Mouse (Mus musculus) kidney, adult 2 months (tissue): ENCODE measurements around the gene Galns. TPM values are rescaled to one million over a fixed set of nuclear protein-coding genes. Genes with fewer than 3 reads are reported as not detected.
A peak's percentile ranks its signal among the peaks of the same experiment; 100 is the strongest.
"Not testable (repeated sequence)": the region's sequence is repeated elsewhere in the genome, so short reads cannot be mapped to it uniquely, and the experiment has no call there.

Experiments
- DNase-seq: peaks from one replicate; pipeline ENCODE4 v3.0.0; 2021
- H3K27ac ChIP-seq: fragments of 200-500 bp; 2 replicates; pipeline ENCODE4 v1.5.1; 2012; ENCODE audit warnings: low read depth, low read length, control low read depth, inconsistent platforms; ENCODE audit not compliant: insufficient read depth
- H3K27me3 ChIP-seq: fragments of 200-500 bp; replicated peaks from 2 replicates; pipeline ENCODE4 v1.6.1; 2012; ENCODE audit warnings: mild to moderate bottlenecking, moderate library complexity, low read length, inconsistent platforms; ENCODE audit not compliant: control insufficient read depth, insufficient read depth
- H3K36me3 ChIP-seq: fragments of 200-500 bp; 2 replicates; pipeline ENCODE4 v1.6.1; 2012; ENCODE audit warnings: mild to moderate bottlenecking, moderate library complexity, low read length, inconsistent platforms; ENCODE audit not compliant: control insufficient read depth, insufficient read depth
- H3K4me1 ChIP-seq: fragments of 200-500 bp; 2 replicates; pipeline ENCODE4 v1.6.1; 2011; ENCODE audit warnings: low read length; ENCODE audit not compliant: control insufficient read depth, insufficient read depth
- H3K4me3 ChIP-seq: fragments of 200-500 bp; 2 replicates; pipeline ENCODE4 v1.5.1; 2011; ENCODE audit warnings: mild to moderate bottlenecking, low read depth, low read length, control low read depth; ENCODE audit not compliant: insufficient read depth
- CTCF ChIP-seq: fragments of 200-500 bp; conservative IDR thresholded peaks from 2 replicates; pipeline ENCODE4 v1.5.1; 2011; ENCODE audit warnings: low read depth, mild to moderate bottlenecking, control low read depth, low read length, moderate library complexity, mixed read lengths; ENCODE audit not compliant: insufficient read depth, insufficient read length
- POLR2A ChIP-seq: fragments of 200-500 bp; IDR thresholded peaks from one replicate; pipeline ENCODE4 v1.6.1; 2011; ENCODE audit warnings: low read depth, low read length, control low read depth
- WGBS: fragments of 180-500 bp; shearing (Covaris S2); methylation state at CpG from one replicate; pipeline ENCODE4 v1.1.7; 2018; 5-methylcytosine and 5-hydroxymethylcytosine counted together
- polyA plus RNA-seq: library from polyadenylated mRNA; depleted of rRNA; stranded (reverse); fragments of >200 nt; gene quantifications from 2 replicates; pipeline ENCODE4 v1.2.3, GENCODE M21; 2012

Gene Galns
- polyA plus RNA-seq, 1 experiment = 36.2 TPM

DNA sequence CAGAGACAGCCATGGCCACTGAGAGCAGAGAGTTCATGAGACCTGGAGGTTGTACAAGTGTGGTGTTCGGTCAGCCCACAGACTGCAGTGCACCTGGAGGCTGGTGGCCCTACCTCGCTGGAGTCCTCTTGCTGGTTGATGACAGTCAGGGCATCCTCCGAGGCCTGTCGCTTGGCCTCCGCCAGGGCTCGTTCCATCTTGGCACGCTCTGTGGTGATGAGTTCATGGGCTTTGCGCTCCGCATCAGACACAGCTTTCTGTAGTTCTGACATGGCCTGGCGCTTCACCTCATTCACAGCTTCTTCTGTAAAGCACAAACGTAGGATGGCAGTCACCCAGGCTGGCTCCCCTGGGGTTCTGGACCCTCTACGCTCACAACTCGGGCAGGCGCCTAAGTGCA lies 21.9 kb upstream of the Galns start:
- Histone ChIP-seq H3K4me1 (no peaks in the 10 kb centered on the region), H3K36me3 (no peaks in the 10 kb centered on the region), H3K27ac (no peak overlapping the region), H3K4me3 (no peak overlapping the region), H3K27me3 (no peaks in the 10 kb centered on the region)
- WGBS = 96% methylated on average over 14 of the region's 14 CpGs
- no peak for DNase-seq
- TF ChIP-seq POLR2A (no peak), CTCF (no peak)

DNA sequence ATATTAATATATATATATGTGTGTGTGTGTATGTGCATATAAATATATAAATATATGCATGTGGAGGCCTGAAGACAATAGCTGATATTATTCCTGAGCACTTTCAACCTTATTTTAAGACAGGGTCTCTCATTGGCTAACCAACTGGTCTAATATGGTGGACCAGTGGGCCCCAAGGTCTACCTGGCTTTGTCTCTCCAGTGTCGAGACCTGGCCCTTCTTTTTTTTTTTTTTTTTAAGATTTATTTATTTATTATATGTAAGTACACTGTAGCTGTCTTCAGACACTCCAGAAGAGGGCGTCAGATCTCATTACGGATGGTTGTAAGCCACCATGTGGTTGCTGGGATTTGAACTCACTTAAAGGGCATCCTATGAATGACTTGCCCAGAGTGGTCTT lies 20.9 kb upstream of the Galns start:
- not testable (repeated sequence) for H3K4me1 ChIP-seq, H3K4me3 ChIP-seq, H3K27me3 ChIP-seq, H3K27ac ChIP-seq, DNase-seq, H3K36me3 ChIP-seq
- WGBS = 76% methylated on average over 3 of the region's 3 CpGs

DNA sequence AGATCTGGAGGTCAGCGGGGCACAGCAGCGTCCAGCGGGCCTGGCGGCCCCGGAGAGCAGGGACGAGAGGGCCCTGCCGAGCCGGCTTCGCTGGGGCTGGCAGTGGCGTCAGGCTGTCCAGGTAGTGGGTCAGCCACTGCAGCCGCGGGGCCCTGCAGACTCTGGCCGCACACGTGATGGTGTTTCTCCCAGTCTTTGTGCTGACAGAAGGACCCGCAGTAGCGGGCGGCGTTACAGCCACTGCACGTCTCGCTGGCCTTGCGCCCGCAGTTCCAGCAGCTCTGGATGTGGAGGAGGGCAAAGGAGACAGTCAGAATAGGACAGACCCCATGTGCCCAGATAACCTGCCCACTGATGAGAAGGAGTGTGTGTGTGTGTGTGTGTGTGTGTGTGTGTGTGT lies 19.4 kb upstream of the Galns start:
- H3K4me3 ChIP-seq = no peak overlapping the region
- peak; percentile 49 for DNase-seq
- no peak overlapping the region for H3K27ac ChIP-seq
- TF ChIP-seq CTCF (no peak), POLR2A (no peak)
- no peaks in the 10 kb centered on the region for H3K36me3 ChIP-seq
- 44% methylated on average over 22 of the region's 22 CpGs for WGBS
- H3K27me3 ChIP-seq = no peaks in the 10 kb centered on the region
- peaks cover 10% of the 10 kb centered on the region; the same call in 1 of the 2 replicates for H3K4me1 ChIP-seq

DNA sequence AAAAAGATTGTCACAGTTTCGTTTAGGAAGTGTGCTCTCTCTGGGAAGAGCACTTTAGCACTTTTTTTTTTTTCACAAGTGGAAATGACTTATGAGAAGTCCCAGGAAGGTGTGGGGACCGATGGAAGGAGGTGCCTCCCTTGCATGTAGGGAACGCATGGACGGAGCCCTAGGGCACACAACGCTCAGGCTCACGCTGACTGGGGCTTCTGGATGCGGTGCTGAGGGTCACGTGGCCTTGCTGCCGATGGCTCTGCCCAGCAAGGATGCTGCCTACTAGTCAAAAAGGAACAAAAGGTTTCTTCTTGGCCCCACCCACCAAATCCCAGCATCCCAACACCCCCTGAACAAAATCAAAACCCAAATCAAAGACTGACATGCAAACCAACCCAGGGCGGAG lies 18.1 kb upstream of the Galns start:
- Histone ChIP-seq H3K4me3 (no peak overlapping the region), H3K4me1 (peaks cover 10% of the 10 kb centered on the region; the same call in 1 of the 2 replicates), H3K36me3 (no peaks in the 10 kb centered on the region), H3K27me3 (no peaks in the 10 kb centered on the region), H3K27ac (no peak overlapping the region)
- no peak for DNase-seq
- WGBS = 61% methylated on average over 10 of the region's 10 CpGs
- TF ChIP-seq CTCF (no peak), POLR2A (no peak)

DNA sequence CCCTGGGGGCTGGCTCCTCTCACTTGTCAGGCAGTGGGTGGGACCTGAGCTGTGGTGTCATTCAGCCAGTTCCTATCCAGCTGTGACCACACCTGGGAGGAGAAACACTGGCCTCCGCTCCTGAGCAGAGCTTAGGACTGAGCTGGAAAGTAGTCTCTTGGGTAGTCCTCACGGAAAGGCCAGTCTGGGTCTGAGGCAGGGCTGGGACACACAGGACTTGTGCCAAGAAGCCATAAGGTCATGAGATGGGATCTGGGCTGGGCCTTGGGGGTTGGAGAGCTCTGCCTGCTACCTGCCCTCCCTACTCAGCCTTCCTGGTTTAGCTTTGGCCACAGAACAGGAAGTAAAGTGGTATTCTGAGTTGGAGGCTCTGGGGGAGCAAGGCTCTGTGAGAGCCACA lies 15.6 kb upstream of the Galns start:
- no peak for DNase-seq
- Histone ChIP-seq H3K27me3 (no peaks in the 10 kb centered on the region), H3K27ac (no peak overlapping the region), H3K4me1 (peaks cover 10% of the 10 kb centered on the region; the same call in 1 of the 2 replicates), H3K36me3 (no peaks in the 10 kb centered on the region), H3K4me3 (no peak overlapping the region)
- TF ChIP-seq CTCF = no peak
- no peak for TF ChIP-seq POLR2A
- WGBS = 74% methylated on average over 2 of the region's 2 CpGs

DNA sequence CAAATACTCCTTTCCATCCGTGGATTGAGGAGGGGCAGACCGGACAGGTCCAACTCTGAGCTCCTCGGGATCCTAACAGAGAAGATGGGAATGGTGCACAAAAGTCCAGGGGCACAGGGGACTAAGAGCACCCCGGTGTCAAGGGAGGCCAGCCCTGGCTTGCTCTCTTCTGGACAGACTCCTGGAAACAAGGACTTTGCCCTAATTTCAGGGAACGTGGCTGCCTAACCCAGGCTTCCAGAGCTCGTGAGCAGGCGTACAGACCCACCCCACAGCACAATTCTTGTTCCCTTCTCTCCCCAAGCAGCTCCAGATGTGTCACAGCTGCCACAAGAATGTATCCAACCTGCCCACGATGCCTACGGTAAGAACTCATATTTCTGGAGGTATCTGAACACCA lies 14.5 kb upstream of the Galns start:
- Histone ChIP-seq H3K27ac (no peak overlapping the region), H3K27me3 (no peaks in the 10 kb centered on the region), H3K4me1 (peaks cover 10% of the 10 kb centered on the region; the same call in 1 of the 2 replicates), H3K4me3 (no peak overlapping the region), H3K36me3 (no peaks in the 10 kb centered on the region)
- TF ChIP-seq CTCF (no peak), POLR2A (no peak)
- 56% methylated on average over 9 of the region's 9 CpGs for WGBS
- DNase-seq = peak; percentile 69

DNA sequence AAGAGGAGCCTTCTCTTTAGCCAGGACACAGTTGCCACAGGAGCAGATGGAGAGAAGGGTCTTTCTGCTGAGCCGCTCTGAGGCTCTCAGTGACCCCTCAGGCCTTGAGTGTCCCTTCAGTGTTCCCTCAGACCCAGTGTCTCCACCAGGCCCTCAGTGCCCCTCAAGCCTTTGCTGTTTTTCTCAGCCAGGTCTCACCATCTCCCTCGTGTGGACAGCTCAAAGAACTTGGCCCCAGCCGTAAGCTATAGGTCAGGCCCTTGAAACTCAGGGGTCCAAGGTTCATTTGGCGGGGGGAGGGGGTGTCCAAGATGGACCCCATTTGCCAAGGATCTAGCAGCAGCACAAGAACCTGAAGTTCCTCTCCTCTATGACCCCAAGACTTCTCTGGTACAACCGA lies 13.4 kb upstream of the Galns start:
- no peak overlapping the region for H3K27ac ChIP-seq
- peaks cover 10% of the 10 kb centered on the region; the same call in 1 of the 2 replicates for H3K4me1 ChIP-seq
- WGBS = 80% methylated on average over 5 of the region's 5 CpGs
- DNase-seq = no peak
- H3K4me3 ChIP-seq = no peak overlapping the region
- no peaks in the 10 kb centered on the region for H3K36me3 ChIP-seq
- H3K27me3 ChIP-seq = no peaks in the 10 kb centered on the region
- TF ChIP-seq POLR2A = no peak
- TF ChIP-seq CTCF = no peak
